Mouse (Mus musculus) C2C12 (cell line): ENCODE measurements at regions not wholly inside any gene's neighbourhood (a gene's known extent, or its start where the extent isn't known, plus 50 kb on each side); places are given as distances from the start of the nearest gene placed in this dataset.

Experiments used
- CEBPB ChIP-seq: IDR thresholded peaks from one replicate; pipeline ENCODE4 v1.6.1; 2011; ENCODE audit warnings: low read depth, mild to moderate bottlenecking, control low read depth, moderate library complexity
- CTCF ChIP-seq: IDR thresholded peaks from one replicate; pipeline ENCODE4 v1.5.1; 2011; ENCODE audit not compliant: control insufficient read depth, insufficient read depth, insufficient read length
- FOSL1 ChIP-seq: IDR thresholded peaks from one replicate; pipeline ENCODE4 v1.8.0; 2011; ENCODE audit warnings: mild to moderate bottlenecking, low read length; ENCODE audit not compliant: poor library complexity, insufficient read depth, severe bottlenecking
- MAX ChIP-seq: IDR thresholded peaks from one replicate; pipeline ENCODE4 v1.6.1; 2011; ENCODE audit warnings: mild to moderate bottlenecking, control low read depth
- MYOD1 ChIP-seq: IDR thresholded peaks from one replicate; pipeline ENCODE4 v1.6.1; 2011; ENCODE audit warnings: low read depth; ENCODE audit not compliant: control insufficient read depth, insufficient read length
- MYOG ChIP-seq: IDR thresholded peaks from one replicate; pipeline ENCODE4 v1.6.1; 2011; ENCODE audit not compliant: control insufficient read depth, insufficient read length; ENCODE audit errors: extremely low read depth
- USF1 ChIP-seq: IDR thresholded peaks from one replicate; pipeline ENCODE4 v1.6.1; 2011; ENCODE audit warnings: low read depth, mild to moderate bottlenecking, control low read depth, moderate library complexity

DNA sequence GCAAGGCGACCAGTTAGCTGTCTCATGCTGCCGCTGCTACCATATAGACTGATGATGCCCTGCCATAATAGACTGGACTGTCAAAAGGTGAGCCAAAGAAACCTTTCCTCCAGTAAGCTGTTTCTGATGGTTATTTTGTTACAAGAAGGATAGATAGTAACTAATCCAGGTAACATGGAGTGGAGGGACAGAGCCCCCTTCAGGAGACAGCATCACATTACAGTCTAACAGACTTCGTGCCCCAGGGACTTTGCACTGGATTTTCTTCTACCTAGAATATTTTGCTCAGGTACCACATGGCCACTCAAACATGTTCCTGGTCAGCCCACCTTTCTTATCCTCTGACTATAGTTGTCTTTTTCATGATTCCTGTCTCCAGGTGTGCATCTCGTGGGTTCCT, 398.9 kb upstream of the Kazn start:
- TF ChIP-seq USF1 (no peak), CTCF (no peak), CEBPB (no peak), MYOG (no peak), MAX (no peak), FOSL1 (no peak), MYOD1 (no peak)
